Mouse (Mus musculus) testis, adult 2 months (tissue): ENCODE measurements around the gene Tspan5.

Source experiments
- CTCF ChIP-seq: fragments of 200-500 bp; IDR thresholded peaks from 2 replicates; pipeline ENCODE4 v1.5.1; 2012; ENCODE audit warnings: low read depth, mild to moderate bottlenecking, inconsistent platforms, low read length, moderate library complexity; ENCODE audit not compliant: control insufficient read depth, insufficient read depth, insufficient replicate concordance
- POLR2A ChIP-seq: fragments of 200-500 bp; IDR thresholded peaks from 2 replicates; pipeline ENCODE4 v1.6.1; 2012; ENCODE audit warnings: low read depth, mild to moderate bottlenecking, inconsistent platforms, low read length, moderate library complexity; ENCODE audit not compliant: control insufficient read depth

DNA sequence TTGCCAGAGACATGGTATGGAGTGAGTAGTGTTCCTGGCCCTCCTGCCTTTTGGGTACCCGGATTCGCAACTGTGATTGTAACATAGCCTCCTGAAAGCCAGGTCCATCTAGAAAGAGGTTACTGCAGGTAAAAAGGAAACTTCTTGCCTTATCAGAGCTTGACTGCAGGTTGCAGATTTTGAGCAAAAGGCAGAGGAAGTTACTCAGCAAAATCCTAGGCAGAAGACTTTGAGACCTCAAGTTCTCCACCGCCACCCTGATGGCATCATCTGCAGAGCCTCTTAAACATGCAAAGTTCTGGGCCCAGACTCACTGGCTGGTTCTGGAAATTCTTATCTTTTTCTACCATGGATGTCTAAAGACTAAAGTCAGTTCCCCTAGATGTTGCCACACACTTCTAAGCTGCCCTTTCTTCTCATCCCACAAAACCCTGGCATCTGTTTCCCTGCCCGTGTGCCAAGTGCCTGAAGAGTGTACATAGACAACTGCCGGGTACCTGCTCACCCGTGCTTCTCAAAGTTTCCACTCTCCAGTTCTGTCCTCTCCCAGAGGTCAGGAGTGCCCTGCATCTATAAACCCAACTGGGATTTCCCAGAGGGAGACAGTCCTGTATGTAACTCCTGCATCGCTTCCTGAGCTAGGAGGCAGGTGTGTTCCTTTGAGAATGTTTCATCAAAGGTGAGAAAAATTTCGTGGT lies 1.0 kb upstream of the Tspan5 start:
- TF ChIP-seq CTCF (no peak), POLR2A (no peak)
